Mouse (Mus musculus) lung, postnatal 4 days (tissue): ENCODE measurements around the gene Col25a1.

ENCODE experiments used
- DNase-seq, 2 experiments: peaks; one replicate each; pipeline ENCODE4 v3.0.0; 2021

Gene Col25a1

DNA sequence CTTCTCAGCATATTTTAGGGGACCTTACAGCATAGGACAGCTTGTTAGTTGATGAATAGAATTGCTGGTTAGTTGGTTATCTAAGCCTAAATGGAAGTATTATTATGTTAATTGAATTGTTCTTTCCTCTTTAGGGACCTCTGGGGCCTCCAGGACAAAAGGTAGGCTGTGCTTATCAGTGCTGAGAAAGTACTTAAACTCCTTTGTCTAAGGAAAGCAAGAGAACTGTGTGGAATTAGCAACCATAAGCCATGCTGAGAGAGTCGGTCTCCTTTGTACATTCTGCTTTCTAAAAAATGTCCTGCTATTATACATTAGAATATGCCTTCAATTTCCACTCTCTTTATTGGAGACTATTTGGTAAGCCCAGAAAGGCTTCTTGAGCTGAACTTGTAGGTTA, 362.9 kb downstream of the Col25a1 start:
- DNase-seq = no peak

DNA sequence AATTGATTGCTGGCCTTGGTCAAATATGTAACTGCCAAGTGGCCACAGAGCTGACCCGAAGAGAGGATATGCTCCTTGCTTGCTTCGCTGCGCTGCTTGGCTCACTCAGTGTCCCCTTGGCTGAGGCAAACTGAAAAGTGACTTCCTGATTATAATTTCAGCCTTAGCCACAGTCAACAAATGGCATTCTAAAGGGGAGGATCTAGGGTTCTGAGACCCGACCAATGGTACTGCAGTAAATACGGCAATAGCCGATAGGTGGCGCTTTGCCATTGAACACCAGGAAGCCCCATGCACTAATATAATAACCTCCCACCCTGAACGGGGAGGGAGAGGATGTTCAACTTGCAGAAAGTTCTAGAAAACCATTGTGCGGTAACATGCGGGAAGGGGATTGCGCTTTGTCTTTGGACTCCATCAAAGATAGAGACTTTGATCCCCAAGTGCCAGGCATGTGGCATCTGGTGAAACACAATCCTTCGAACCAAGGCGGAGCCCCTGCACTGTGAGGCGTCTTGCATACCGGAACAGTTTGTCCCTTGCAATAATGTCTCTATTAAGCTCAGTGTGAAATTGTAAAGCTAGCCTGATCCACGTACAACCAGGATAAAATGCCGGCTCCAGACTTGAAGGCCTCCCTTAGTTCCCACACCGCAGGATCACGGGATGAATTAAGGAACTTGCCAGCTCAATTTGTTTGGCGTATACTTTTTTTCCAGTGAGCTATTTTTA, 363.5 kb downstream of the Col25a1 start:
- peak; percentile 56 to 64 for DNase-seq

DNA sequence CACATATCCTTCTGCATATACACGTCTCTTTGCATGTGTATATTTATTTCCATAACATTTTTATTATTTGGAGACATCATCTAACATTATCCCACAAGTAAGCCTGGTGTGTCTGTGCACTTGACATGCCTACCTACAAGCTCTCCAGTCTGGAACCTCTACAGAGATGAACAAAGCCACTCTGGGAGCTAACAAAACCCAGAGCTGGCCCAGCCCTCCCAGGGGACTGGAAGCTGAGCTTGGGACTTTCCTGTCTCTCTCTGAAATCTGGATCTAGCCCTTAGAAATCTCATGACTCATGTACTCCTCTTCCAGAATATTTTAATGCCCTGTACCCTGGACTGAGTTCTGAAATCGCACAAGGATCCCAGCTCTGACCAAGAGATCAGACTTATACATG, 365.7 kb downstream of the Col25a1 start:
- DNase-seq = no peak

DNA sequence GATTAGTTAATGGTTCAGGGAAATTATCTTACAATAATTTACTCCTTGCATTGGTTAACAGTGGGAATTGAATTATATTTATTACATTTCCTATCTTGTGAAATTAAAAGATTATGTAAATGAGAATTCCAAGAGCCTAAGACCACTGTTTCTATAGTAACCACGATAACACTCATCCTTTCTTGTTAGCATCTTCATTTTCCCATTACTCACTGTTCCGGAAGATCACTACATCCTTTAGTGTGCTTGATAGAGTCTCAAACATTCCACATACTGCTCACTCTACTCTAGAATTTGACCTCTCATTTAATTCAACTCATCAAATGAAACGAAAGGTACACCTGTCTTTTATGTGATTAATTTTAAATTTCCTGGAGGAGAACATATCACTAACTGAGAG, 370.4 kb downstream of the Col25a1 start:
- DNase-seq = no peak

DNA sequence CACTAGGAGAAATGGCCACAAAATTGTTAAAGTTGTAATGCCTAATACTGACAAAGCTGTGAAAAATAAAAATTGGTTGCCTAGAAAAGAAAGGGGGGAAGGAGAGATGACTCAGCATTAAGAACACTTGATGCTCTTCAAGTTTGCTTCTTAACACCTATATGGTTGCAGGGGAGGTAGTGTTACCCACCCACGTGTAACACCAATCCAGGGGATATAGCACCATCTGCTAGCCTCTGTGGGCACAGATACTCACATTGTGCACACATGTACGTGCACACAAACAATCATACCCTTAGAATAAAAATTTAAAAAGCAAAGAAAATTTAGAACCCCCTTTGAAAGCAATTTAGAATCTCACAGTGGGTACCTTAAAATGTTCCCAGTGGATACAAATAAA, 377.0 kb downstream of the Col25a1 start:
- no peak for DNase-seq

DNA sequence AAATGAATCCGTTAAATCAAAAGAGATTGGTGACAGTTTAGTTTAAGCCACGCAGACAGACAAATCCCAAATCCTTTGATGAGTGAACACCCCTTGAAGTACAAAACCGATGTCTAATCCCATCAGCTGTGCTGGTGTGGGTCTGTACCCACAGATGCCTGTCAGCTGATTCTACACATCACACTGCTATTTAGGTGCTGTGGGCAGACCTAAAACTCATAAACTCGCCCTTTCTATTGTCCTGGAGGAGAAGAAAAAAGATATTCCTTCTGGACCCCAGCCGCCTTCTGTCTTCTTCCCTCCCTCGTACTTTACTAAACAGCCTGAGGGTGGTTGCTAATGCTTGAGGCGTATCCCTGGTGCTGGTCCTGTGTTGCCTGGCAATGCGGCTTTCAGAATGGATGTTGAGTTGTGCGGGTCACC, 387.2 kb downstream of the Col25a1 start:
- no peak for DNase-seq

DNA sequence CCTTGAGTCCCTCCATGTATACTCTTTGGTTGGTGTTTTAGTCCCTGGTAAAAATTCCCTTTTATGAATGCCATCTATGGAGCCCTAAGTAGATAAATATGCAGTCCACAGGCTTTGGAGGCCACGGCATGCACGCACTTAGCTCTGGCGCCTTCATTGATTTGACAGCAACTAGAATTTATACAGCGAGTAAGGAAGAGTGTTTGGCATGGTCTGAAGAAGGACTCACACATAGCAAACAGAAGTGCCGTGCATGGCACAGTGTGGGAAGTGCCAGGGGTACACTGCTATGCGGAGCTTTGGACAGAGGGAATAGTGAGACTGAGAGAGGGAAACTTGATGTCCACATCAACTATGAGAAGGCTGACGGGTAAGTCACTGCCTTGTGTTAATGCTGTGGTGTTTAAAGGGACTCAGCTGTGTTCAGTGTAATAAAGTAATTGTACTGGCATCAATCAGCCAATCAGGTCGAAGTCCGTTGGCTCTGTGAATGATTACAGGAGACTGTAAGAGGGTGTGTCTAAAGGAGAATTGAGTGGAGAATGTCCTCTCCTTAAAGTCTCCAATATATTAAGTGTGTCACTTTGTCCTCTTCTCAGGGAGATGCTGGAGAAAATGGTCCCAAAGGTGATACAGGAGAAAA, 390.7 kb downstream of the Col25a1 start:
- DNase-seq = no peak

DNA sequence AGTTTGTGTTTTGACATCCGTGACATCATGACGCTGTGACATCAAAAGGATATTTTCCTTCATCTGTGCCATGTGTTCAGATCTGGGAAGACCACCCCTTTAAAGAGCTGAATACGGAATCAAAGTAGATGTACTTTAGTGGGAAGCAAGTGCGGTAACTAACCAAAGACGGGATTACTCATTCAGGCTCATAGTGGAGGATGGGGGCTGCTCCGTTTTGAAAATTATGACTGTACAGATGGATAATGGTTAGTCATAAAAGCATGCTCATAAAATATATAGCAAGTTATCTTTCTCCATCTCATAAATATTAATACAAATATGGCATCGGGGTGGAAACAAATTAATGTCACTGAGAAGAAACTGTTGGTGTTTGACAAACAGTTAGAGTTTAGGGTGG, 391.7 kb downstream of the Col25a1 start:
- no peak for DNase-seq

DNA sequence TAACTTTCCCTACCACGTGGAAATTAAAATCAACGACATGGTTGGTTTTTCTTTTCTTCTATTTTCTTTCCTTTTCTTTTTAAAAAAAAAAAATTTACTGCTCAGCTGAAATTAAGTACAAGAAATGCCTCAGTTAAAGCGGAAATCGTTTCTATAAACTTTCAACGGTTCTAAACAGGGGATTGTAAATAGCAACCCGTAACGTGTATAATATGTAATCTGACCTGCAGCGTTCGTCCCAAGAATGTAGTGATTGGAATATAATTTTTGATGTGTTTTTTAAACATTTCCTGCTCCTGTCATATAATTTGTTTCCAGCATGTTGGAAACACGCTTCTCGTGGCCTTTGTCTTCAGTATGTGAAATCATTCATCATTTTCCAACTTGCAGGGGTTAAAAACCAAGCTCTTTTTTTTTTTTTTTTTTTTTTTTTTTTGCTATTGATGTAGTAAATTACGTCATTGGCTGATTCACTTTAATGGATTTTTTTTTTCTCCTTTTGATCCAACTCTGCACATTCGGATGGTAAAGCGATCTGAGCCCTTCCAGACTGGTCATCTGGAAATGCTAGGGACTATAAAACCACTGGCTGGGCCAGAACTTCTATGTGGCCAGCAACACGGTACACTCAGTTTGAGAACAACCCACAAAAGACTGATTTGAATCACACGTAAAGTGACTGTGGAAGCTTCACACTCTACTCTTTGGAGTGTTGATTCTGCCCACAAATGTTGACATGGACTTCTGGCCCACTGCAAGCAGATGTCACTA, 393.3 kb downstream of the Col25a1 start:
- no peak for DNase-seq

DNA sequence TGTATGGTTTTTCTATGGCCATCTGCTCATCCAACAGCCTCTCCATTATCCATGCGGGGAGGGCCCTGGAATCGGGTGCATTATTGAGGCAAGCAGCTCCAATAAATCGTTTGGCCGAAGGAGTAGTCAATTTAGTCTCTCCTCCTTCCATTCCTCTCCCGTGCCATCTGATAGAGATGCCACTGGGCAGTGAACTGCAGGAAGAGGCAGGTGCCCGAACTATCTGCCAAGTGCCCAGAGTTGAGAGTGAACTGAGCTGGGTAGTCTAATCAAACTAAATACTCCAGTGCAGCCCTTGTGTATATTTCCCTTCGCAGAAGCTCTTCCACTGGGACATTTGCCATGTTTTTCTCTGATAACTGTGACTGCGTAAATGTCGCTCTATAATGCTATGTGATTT, 403.7 kb downstream of the Col25a1 start:
- peak in 1 of 2 experiments; percentile 20 for DNase-seq

DNA sequence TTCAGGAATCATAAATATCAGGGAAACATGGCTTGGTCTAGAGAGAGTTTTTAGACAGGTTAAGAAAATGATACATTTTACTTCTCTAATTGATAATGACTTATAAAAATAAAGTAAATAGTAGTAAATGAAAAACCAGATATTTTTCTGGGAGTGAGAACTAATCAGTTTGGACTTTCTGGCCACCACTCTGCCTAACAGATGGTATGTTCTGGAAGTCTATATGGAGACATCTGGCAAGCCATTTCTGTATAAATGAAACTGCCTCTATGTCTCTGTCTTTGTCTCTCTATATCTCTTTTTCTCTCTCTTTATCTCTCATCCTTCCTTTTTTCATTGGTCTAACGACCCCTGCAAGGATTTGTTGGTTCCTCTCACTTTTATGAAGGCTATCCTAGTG, 410.2 kb downstream of the Col25a1 start:
- no peak for DNase-seq

DNA sequence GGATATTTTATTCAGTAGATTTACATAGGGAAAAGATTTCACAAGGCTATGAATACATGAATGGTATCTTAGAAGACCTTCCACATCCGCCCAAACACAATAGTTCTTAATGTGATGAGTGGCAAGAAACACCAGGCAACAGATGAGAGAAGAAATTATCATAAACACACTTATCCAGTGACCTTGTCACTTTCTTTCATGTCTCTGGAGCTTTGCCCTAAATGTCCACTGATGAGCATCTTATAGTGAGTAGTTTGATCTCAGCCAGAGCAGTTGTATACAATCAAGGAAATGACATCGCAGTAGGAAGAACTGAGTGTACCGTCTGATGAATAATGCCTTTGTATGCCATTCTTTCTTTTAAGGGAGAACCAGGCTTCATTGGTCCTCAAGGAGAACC, 414.7 kb downstream of the Col25a1 start:
- no peak for DNase-seq

DNA sequence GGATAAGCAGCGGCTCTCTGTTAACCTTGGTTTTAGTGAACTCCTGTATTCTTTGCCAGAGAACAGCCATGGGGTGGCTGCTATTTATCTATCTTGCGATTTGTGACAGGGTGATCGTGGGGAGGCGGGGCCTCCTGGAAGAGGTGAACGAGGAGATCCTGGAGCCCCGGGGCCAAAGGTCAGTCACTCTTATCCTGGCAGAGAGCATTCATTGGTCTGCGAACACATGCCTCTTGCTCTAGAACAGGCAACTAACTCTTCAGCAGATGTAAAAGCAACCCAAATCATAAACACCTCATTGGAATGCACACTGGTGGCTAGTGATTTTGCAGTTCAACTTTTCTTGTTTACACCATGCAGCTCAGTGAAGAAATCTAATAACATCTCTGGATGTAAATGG, 417.8 kb downstream of the Col25a1 start:
- no peak for DNase-seq

DNA sequence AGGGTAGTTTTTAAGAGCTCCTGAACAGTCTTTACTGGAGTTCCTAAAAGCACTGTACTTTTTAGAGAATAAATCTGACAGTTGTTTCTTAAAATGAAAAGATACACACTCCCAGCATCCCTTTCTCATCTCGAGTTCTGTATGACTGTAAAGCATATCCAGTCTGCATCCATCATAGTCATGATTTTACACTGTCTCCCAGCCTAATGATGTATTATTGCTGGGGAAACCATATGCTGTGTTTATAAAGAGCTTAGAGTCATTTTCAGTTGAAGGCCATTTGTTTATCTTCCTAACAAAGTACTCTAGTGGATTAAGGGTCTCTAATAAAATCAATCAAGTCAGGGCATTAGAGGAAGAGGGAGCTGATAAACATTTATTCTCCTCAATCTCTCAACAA, 425.0 kb downstream of the Col25a1 start:
- no peak for DNase-seq

DNA sequence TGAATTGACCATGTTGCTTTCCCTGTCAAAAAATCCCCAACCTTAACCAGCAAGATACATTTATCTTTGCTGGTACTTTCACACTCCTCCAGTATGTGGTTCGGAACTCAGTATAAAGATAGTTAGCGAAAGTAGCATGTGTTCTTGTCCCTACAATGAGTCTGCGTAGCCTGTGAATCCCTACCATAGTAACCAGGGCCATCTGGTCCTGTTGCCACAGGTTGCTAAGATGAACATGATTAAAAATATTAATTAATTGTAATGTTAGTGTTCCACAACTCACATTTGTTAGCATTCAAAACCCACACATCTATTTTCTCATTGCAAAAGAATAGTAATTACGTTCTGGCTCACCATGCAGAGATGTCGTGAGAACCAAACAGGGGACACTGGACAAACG, 434.3 kb downstream of the Col25a1 start:
- DNase-seq = no peak

DNA sequence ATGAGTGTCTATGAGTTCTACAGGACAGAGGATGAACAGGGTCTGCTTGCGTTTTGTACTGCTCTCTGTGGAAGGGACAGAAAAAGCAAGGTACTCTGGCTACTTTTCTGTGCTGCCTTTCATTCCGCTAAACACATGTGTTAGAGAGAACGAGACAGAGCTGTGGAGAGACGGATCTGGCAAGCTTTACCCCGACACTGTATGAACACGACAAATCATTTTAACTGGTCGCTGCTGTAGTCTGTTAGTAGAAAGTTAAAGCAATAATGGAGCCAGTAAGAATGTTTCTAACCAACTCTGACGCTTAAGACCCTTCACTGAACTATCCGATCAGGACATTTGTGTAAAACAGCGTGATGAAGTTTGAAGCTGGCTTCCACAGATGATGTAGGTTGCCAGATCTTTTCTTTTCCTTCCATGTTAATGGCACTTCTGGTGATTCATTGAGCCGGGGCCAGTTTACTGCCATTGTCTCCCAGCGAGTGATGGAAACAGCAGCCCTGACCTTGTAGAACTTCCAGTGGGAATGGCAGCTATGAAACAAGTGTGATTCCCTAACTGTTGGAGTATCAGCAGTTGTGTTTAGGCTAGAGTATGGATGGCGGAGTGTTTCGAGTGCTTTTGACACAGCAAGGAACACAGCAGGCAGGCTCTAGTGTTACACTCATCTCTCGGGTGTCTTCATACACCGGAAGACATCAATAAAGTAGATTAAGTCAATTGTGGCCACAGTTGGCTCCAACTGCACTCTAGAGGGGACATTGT, 437.2 kb downstream of the Col25a1 start:
- DNase-seq = peak in 1 of 2 experiments; percentile 40

DNA sequence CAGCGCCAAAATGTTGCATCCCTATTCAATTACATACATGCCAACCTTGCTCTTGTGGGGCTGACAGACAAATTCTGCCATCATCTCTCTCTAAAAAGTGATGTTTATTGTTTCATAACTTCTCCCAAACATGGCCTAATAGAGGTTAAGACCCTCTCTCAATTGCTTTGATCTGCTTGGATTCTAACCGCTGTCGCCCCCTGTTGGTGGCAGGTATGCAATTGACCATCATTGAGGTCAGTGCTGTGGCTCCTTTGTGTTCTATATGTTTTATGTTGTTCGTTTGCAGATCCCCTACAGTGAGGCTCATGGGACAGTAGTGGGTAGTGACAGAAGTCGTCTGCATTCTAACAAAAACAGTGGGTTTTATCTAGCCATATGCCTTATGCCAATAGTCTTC, 441.9 kb downstream of the Col25a1 start:
- no peak for DNase-seq

DNA sequence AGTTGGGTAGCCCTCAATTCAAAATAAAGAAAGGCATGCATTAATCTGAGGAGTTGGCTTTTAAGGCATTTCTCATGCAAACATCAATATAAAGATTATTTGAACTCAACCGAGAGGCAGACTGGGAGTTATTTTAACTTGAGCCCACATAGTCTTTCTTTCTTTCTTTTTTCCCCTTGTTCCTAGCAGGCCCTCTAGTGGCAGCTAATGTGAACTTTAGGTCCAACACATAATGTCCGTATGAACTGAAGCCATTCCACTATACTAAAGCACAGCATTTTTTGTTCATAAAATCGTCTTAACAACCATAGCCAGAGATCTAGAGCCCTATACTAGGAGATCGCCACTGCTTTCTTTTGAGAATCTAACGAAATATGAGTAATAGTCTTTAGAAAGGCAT, 443.4 kb downstream of the Col25a1 start:
- peak in 1 of 2 experiments; percentile 54 for DNase-seq

DNA sequence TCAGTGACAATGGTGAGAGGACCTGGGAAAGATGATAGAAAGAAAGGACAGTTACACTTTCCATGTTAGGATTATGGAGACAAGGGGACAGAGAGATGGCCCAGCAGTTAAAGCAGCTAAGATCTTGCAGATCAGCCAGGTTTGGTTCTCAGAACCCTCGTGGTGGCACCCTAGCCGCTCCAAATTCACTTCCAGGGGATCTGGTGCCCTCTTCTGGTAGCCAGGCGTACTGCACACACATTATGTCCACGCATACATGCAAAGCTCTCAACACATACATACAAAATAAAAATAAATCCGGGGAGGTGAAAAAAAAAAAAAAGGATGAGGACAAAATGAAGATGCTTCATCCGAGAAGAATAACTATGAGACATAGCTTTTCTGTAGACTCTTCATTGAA, 445.4 kb downstream of the Col25a1 start:
- peak in 1 of 2 experiments; percentile 27 for DNase-seq

DNA sequence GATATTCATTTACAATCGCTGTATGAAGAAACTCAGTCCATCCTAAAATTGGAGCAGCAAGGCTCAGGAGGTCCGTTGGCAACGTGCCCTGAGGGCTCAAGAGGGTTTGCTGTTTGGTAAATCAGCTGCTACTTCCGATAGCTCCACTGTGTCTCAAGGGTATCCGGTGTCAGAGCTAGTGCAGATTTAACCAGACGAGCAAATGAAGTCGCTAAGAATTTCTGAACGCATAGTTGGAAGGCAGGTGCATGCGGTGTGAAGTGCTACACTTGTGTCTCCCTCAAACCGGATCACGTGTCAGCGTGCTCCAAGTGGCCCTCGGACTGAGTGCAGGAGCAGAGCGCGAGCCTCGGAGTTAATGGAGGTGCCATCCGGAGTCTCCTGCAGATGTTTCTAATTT, 448.2 kb downstream of the Col25a1 start:
- peak; percentile 11 to 39 for DNase-seq

DNA sequence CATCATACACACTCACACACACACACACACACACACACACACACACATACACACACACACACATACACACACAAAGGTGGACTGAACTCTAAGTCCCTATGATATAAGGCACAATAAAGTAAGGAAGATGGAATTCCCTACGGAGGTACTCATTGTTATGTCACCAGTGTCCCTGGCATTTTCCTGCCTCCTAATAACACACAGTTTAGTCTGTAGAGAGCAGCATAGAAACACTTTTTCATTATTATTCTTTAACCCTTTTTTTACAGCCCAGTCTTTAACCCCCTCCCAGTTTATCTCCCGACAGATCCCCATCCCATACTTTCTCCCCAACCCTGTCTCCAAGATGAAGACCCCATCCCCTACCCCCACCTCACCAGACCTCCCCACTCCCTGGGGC, 450.3 kb downstream of the Col25a1 start:
- DNase-seq = no peak

DNA sequence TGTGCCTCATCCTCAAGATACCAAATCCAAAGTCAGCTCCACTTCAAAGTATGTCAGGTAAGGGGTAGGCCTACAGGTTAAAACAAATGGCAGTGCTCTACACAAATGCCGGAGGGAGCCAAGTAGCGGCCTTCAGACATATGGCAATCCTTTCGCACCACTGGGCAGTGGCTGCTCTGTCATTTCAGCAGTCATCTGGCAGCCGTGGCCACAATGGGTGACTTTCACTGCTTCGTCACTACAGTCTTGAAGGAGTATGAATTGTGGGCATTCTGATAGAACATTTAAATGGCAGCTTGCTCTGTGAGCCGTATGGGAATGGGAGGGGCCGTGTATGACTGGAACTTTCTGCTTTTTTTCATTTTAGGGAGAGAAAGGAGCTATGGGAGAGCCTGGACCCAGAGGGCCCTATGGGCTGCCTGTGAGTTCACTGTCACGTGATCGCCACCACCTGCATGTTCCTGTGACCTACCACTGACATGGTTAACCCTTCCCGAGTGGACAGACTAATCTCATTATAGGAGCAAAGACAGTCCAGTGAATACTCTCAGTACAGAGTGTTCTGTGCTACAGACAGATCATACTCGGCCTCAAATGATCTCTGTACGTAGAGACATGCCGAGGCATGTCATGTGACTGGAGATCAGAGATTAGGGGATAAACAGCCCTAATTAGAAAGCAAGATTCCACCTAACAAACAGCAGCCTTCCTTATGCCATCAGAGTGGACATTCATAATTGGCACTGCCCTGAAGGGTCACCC, 451.8 kb downstream of the Col25a1 start:
- no peak for DNase-seq
